Mouse (Mus musculus) embryonic facial prominence, embryonic 15.5 days (tissue): ENCODE results near the gene Ccdc194. TPM values are rescaled to one million over a fixed set of nuclear protein-coding genes. Genes with fewer than 3 reads are reported as not detected.
"Not testable (repeated sequence)": the region's sequence is repeated elsewhere in the genome, so short reads cannot be mapped to it uniquely, and the experiment has no call there.

ENCODE experiments used
- ATAC-seq: fragments of 200-750 bp; cut with Nextera tagmentation; 2 replicates; pipeline ENCODE4 v1.8.0; 2017; ENCODE audit warnings: low read depth, moderate TSS enrichment; ENCODE audit not compliant: insufficient number of reproducible peaks, low FRiP score, low TSS enrichment
- H3K27ac ChIP-seq: fragments of 300-500 bp; sonication (generic); replicated peaks from 2 replicates; pipeline ENCODE4 v1.5.1; 2015; ENCODE audit warnings: mild to moderate bottlenecking, inconsistent platforms
- H3K27me3 ChIP-seq: fragments of 300-500 bp; sonication (generic); 2 replicates; pipeline ENCODE4 v1.6.1; 2015; ENCODE audit warnings: inconsistent platforms
- H3K36me3 ChIP-seq: fragments of 300-500 bp; sonication (generic); 2 replicates; pipeline ENCODE4 v1.6.1; 2015; ENCODE audit warnings: mild to moderate bottlenecking, inconsistent platforms
- H3K4me1 ChIP-seq: fragments of 300-500 bp; sonication (generic); 2 replicates; pipeline ENCODE4 v1.6.1; 2015; ENCODE audit warnings: inconsistent platforms
- H3K4me2 ChIP-seq: fragments of 300-500 bp; sonication (generic); replicated peaks from 2 replicates; pipeline ENCODE4 v1.6.1; 2015; ENCODE audit warnings: mild to moderate bottlenecking, inconsistent platforms
- H3K4me3 ChIP-seq: fragments of 300-500 bp; sonication (generic); replicated peaks from 2 replicates; pipeline ENCODE4 v1.5.1; 2015; ENCODE audit warnings: mild to moderate bottlenecking, inconsistent platforms
- H3K9ac ChIP-seq: fragments of 300-500 bp; sonication (generic); 2 replicates; pipeline ENCODE4 v1.6.1; 2015; ENCODE audit warnings: inconsistent platforms
- H3K9me3 ChIP-seq: fragments of 300-500 bp; sonication (generic); replicated peaks from 2 replicates; pipeline ENCODE4 v1.6.1; 2016; ENCODE audit warnings: inconsistent platforms
- WGBS: fragments of 180-500 bp; shearing (Covaris S2); methylation state at CpG from one replicate; pipeline ENCODE4 v1.1.7; 2015; 5-methylcytosine and 5-hydroxymethylcytosine counted together
- polyA plus RNA-seq: library from polyadenylated mRNA; unstranded; fragments of >200 nt; fragmentation: Nextera tagmentation; extraction: Ambion mirVana; gene quantifications from 2 replicates; pipeline ENCODE4 v1.2.1, GENCODE M21; 2015

The Ccdc194 gene
- polyA plus RNA-seq, 1 experiment from 2014 or later: 3.0 TPM

GRCm38 (mm10) chr8:71552770-71553169, 27.3 kb upstream of the Ccdc194 start:
- no peaks in the 10 kb centered on the region for H3K4me1 ChIP-seq
- H3K27me3 ChIP-seq: peaks cover 16% of the 10 kb centered on the region
- H3K4me2 ChIP-seq: no peak overlapping the region
- no peak overlapping the region for H3K9ac ChIP-seq
- no peak overlapping the region for H3K4me3 ChIP-seq
- H3K9me3 ChIP-seq: no peaks in the 10 kb centered on the region
- H3K36me3 ChIP-seq: peaks cover 10% of the 10 kb centered on the region
- no peak overlapping the region for H3K27ac ChIP-seq
- ATAC-seq: no peak
- 39% methylated on average over 6 of the region's 6 CpGs for WGBS

DNA sequence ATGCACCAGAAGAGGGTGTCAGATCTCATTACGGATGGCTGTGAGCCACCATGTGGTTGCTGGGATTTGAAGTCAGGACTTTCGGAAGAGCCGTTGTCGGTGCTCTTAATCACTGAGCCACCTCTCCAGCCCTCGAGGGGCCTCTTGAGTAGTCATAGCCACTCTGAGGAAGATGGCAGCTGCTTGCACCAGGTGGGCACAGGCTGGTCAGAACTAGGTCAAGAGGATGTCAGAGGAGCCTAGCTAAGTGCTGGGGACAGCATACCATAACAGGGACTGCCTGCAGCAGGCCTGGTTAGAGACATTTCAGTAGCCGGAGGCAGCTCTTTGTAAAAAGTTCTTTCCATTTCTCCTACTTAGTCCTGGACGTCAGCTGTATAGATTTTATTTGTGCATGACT, 25.2 kb upstream of the Ccdc194 start:
- 59% methylated on average over 7 of the region's 7 CpGs for WGBS
- no peak for ATAC-seq
- Histone ChIP-seq H3K4me2 (no peak overlapping the region), H3K4me3 (no peak overlapping the region), H3K9ac (no peak overlapping the region), H3K27ac (no peak overlapping the region), H3K27me3 (no peaks in the 10 kb centered on the region), H3K9me3 (no peaks in the 10 kb centered on the region), H3K4me1 (no peaks in the 10 kb centered on the region), H3K36me3 (peaks cover 24% of the 10 kb centered on the region)

DNA sequence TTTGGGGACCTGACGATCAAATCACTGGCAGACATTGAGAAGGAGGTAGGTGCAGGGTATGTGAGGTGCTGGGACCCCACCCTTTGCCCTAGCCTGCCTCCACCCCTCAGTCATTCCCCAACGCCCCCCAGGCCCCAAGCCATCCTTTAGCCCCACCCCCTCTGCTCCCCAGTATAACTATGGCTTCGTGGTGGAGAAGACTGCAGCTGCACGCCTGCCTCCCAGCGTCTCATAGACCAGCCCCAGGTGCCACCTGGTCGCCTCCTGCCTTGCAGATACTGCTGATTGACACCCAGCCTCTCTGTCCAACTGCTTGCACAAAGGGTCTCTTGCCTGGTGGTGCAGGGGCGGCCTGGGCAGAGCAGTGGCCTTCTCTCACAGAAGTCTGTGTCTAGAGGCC, 22.1 kb upstream of the Ccdc194 start:
- Histone ChIP-seq H3K36me3 (peaks cover 31% of the 10 kb centered on the region), H3K9ac (no peak overlapping the region), H3K27me3 (no peaks in the 10 kb centered on the region), H3K9me3 (no peaks in the 10 kb centered on the region), H3K4me2 (no peak overlapping the region), H3K4me1 (peaks cover 10% of the 10 kb centered on the region), H3K4me3 (no peak overlapping the region), H3K27ac (no peak overlapping the region)
- no peak for ATAC-seq
- 82% methylated on average over 7 of the region's 7 CpGs for WGBS

DNA sequence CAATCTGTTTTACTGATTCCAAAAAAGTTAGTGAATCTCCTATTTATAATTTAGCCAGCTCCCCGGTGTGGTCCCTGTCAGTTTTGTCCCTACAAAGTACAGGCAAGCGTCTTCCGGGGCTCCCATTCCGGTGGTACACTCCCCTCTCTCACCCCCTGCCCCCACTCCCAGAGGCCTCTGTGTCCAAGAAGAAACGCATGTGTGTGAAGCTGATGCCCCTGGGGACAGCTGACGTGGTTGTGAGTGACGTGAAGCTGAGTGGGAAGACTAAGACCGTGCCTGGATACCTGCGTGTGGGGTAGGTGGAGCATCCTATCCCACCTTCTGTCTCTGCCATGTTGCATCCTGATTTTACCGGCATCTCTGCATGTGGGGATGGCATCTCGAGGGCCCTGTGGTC, 19.5 kb upstream of the Ccdc194 start:
- Histone ChIP-seq H3K4me3 (no peak overlapping the region), H3K27me3 (no peaks in the 10 kb centered on the region), H3K9ac (no peak overlapping the region), H3K9me3 (no peaks in the 10 kb centered on the region), H3K27ac (no peak overlapping the region), H3K4me2 (no peak overlapping the region), H3K4me1 (peaks cover 10% of the 10 kb centered on the region), H3K36me3 (peaks cover 31% of the 10 kb centered on the region)
- 77% methylated on average over 11 of the region's 11 CpGs for WGBS
- no peak for ATAC-seq

DNA sequence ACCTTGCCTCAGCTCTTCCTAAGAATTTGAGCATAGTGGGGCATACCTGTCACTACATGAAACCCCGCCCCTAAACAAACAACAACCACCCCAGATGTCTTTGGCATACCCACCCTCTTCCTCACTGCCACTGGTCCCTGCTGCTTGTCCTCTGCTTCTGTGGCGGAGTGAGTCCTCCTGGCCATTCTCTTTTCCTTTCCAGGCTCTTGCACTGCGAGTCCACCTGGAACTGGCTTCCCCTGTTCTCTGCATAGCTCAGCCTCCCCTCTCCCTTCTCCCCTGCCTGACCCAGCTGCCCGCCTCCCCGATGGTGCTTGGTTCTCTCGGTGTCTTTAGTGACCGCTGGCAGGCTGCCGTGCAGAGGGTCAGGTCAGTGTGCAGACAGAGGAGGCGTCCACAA, 18.2 kb upstream of the Ccdc194 start:
- 87% methylated on average over 9 of the region's 9 CpGs for WGBS
- no peaks in the 10 kb centered on the region for H3K9me3 ChIP-seq
- no peak for ATAC-seq
- peak overlapping the region; percentile 98 for H3K4me3 ChIP-seq
- peak overlapping the region; percentile 75 for H3K4me2 ChIP-seq
- no peak overlapping the region for H3K27ac ChIP-seq
- no peak overlapping the region; the same call in 1 of the 2 replicates for H3K9ac ChIP-seq
- H3K36me3 ChIP-seq: peaks cover 30% of the 10 kb centered on the region
- no peaks in the 10 kb centered on the region for H3K27me3 ChIP-seq
- peaks cover 10% of the 10 kb centered on the region for H3K4me1 ChIP-seq

DNA sequence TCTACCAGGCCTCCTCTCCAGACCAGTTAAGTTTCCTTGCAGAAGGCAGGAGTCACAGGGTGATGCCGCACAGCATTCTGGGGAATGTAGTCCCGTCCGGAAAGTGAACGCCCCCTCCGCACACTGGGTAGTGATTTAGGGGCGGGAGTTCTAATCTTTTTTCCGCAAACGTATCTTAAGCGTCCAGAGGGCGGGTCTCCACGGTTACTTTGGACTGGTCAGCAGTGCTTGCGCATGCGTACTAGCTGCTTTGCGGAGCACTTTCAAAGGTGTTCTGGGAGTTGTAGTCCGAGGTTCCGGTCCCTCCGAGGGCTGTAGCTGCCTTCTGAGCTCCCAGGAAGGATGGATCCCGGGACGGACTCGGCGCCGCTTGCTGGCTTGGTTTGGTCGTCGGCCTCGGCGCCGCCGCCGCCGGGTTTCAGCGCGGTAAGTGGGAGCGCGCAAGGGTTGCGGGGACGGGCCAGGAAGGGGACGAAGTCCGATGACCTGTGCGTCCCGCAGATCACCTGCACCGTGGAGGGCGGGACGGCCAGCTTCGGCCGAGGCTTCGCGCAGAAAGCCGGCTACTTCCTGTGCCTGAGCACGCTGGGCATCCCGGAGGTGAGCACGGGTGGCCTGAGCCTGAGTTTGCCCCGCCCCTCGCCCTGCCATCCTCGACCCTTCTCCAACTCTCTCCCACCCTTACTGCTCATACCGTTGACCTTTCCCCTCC, 17.3 kb upstream of the Ccdc194 start, which contains the start of gene Mvb12a:
Gene Mvb12a (plus strand): TSS at position 291 of the 712 bp plus-strand sequence.
- peak; percentile 96 for ATAC-seq
- H3K9me3 ChIP-seq: no peaks in the 10 kb centered on the region
- H3K4me1 ChIP-seq: peaks cover 15% of the 10 kb centered on the region
- under 1% methylated on average over 54 of the region's 55 CpGs for WGBS
- peak within 1 kb of the TSS; percentile 98 for H3K4me3 ChIP-seq
- no peaks in the 10 kb centered on the region for H3K27me3 ChIP-seq
- H3K36me3 ChIP-seq: peaks cover 21% of the 10 kb centered on the region
- peak within 1 kb of the TSS; percentile 94 for H3K9ac ChIP-seq
- H3K27ac ChIP-seq: peak within 1 kb of the TSS; percentile 51; the same call in 1 of the 2 replicates
- peak within 1 kb of the TSS; percentile 75 for H3K4me2 ChIP-seq

- H3K4me1 ChIP-seq: peaks cover 13% of the 10 kb centered on the region
- ATAC-seq: peak; percentile 81; the same call in 1 of the 2 replicates
Observed at GRCm38 (mm10) chr8:71537028-71537867, 11.7 kb upstream of the Ccdc194 start, which contains the start of gene Bst2. Gene Bst2, minus strand, starts transcription at chr8:71537456.

GRCm38 (mm10) chr8:71535663-71536062, 10.2 kb upstream of the Ccdc194 start:
- 62% methylated on average over 5 of the region's 5 CpGs for WGBS
- no peak for ATAC-seq
- Histone ChIP-seq H3K9ac (no peak overlapping the region), H3K27ac (no peak overlapping the region), H3K4me3 (no peak overlapping the region), H3K36me3 (no peaks in the 10 kb centered on the region), H3K9me3 (no peaks in the 10 kb centered on the region), H3K4me2 (no peak overlapping the region), H3K4me1 (peaks cover 13% of the 10 kb centered on the region), H3K27me3 (no peaks in the 10 kb centered on the region; the same call in 1 of the 2 replicates)

More at GRCm38 (mm10) chr8:71537028-71537867, 11.7 kb upstream of the Ccdc194 start, which contains the start of gene Bst2:
- H3K27ac ChIP-seq: peak within 1 kb of the TSS; percentile 61
- 2% methylated on average over 37 of the region's 37 CpGs for WGBS
- no peaks in the 10 kb centered on the region; the same call in 1 of the 2 replicates for H3K27me3 ChIP-seq
- no peaks in the 10 kb centered on the region for H3K9me3 ChIP-seq
- peak within 1 kb of the TSS; percentile 62 for H3K4me2 ChIP-seq
- peak within 1 kb of the TSS; percentile 43; the same call in 1 of the 2 replicates for H3K9ac ChIP-seq
- H3K36me3 ChIP-seq: no peaks in the 10 kb centered on the region
- peak within 1 kb of the TSS; percentile 47 for H3K4me3 ChIP-seq

GRCm38 (mm10) chr8:71534263-71534810, 8.8 kb upstream of the Ccdc194 start:
- H3K4me1 ChIP-seq: peaks cover 13% of the 10 kb centered on the region
- no peaks in the 10 kb centered on the region; the same call in 1 of the 2 replicates for H3K27me3 ChIP-seq
- no peak overlapping the region for H3K9ac ChIP-seq
- no peaks in the 10 kb centered on the region for H3K9me3 ChIP-seq
- no peak for ATAC-seq
- no peak overlapping the region for H3K4me3 ChIP-seq
- no peak overlapping the region for H3K27ac ChIP-seq
- H3K36me3 ChIP-seq: no peaks in the 10 kb centered on the region
- no peak overlapping the region for H3K4me2 ChIP-seq
- 32% methylated on average over 3 of the region's 3 CpGs for WGBS

DNA sequence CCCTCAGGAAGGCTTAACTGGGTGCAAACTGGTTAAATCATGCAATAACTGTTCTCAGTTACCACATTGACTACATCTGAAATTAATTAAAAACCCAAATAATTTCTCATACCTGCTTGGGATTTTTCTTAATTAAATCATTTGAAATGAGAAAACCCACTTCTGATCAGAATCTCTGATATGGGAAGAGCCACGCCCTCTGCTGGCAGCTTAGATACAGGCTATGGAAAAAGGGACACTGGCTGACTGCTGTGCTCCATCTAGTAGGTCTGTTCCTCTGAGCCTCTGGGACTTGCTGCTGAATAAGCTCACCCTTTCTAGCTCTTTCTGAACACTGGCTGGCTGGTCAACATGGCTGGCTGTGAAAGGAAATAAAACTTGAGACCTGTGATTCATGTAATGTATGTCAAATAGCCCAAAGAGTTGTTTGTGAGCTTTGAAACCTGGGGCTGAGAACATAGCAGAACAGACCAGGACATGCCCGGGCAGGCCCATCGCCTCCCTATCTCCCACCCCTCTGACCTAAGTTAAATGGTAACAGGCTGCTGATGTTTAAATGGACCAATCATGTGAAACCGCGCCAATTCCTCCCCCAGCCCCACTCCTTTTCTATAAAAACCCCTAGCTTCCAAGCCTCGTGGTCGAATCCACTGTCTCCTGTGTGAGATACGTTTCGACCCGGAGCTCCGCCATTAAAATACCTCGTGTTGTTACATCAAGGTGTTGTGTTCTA, 5.4 kb upstream of the Ccdc194 start:
- H3K4me2 ChIP-seq, H3K4me1 ChIP-seq, ATAC-seq, H3K36me3 ChIP-seq, H3K4me3 ChIP-seq, H3K9me3 ChIP-seq, H3K27ac ChIP-seq, H3K9ac ChIP-seq: not testable (repeated sequence)
- H3K27me3 ChIP-seq: peaks cover 11% of the 10 kb centered on the region
- 65% methylated on average over 7 of the region's 12 CpGs for WGBS
